Mouse (Mus musculus): Measurements from ENCODE around the gene Gm49395. TPM values are rescaled to one million over a fixed set of nuclear protein-coding genes. Genes with fewer than 3 reads are reported as not detected.

Gene Gm49395
- polyA plus RNA-seq, 1 experiment: 6.2 TPM

- H3K4me3 ChIP-seq (ENCODE audit: insufficient read depth, low read depth, low read length): no peak overlapping the region
- H3K4me1 ChIP-seq (ENCODE audit: control insufficient read depth, insufficient read depth, insufficient read length, low read length): peaks cover 6% of the 10 kb centered on the region
- H3K27ac ChIP-seq (replicated peaks; ENCODE audit: low read depth, low read length): no peak overlapping the region
Measured at GRCm38 (mm10) chr13:115050660-115051559, 50.8 kb downstream of the Gm49395 start.

GRCm38 (mm10) chr13:115042652-115043051 lies 59.1 kb downstream of the Gm49395 start:
- peaks cover 9% of the 10 kb centered on the region; the same call in 1 of the 2 replicates for H3K4me1 ChIP-seq (ENCODE audit: control insufficient read depth, insufficient read depth, insufficient read length, low read length)
- no peak overlapping the region for H3K27ac ChIP-seq (replicated peaks; ENCODE audit: low read depth, low read length)
- no peak overlapping the region for H3K4me3 ChIP-seq (ENCODE audit: insufficient read depth, low read depth, low read length)

- H3K27ac ChIP-seq (replicated peaks; ENCODE audit: low read depth, low read length): no peak overlapping the region
- no peak overlapping the region for H3K4me3 ChIP-seq (ENCODE audit: insufficient read depth, low read depth, low read length)
Measured at GRCm38 (mm10) chr13:115037304-115037703, 64.4 kb downstream of the Gm49395 start.

GRCm38 (mm10) chr13:115035387-115035786 lies 66.3 kb downstream of the Gm49395 start:
- H3K27ac ChIP-seq (replicated peaks; ENCODE audit: low read depth, low read length): no peak overlapping the region; the same call in 1 of the 2 replicates
- no peak overlapping the region for H3K4me3 ChIP-seq (ENCODE audit: insufficient read depth, low read depth, low read length)

More at GRCm38 (mm10) chr13:115037304-115037703, 64.4 kb downstream of the Gm49395 start:
- H3K4me1 ChIP-seq (ENCODE audit: control insufficient read depth, insufficient read depth, insufficient read length, low read length): peaks cover 7% of the 10 kb centered on the region

GRCm38 (mm10) chr13:115033135-115033534 lies 68.6 kb downstream of the Gm49395 start:
- H3K4me1 ChIP-seq (ENCODE audit: control insufficient read depth, insufficient read depth, insufficient read length, low read length): peaks cover 2% of the 10 kb centered on the region; the same call in 1 of the 2 replicates
- H3K4me3 ChIP-seq (ENCODE audit: insufficient read depth, low read depth, low read length): no peak overlapping the region
- no peak overlapping the region for H3K27ac ChIP-seq (replicated peaks; ENCODE audit: low read depth, low read length)

More at GRCm38 (mm10) chr13:115035387-115035786, 66.3 kb downstream of the Gm49395 start:
- peaks cover 2% of the 10 kb centered on the region; the same call in 1 of the 2 replicates for H3K4me1 ChIP-seq (ENCODE audit: control insufficient read depth, insufficient read depth, insufficient read length, low read length)

GRCm38 (mm10) chr13:115031177-115032000 lies 70.3 kb downstream of the Gm49395 start:
- H3K4me1 ChIP-seq (ENCODE audit: control insufficient read depth, insufficient read depth, insufficient read length, low read length): no peaks in the 10 kb centered on the region; the same call in 1 of the 2 replicates
- no peak overlapping the region for H3K27ac ChIP-seq (replicated peaks; ENCODE audit: low read depth, low read length)
- no peak overlapping the region for H3K4me3 ChIP-seq (ENCODE audit: insufficient read depth, low read depth, low read length)

GRCm38 (mm10) chr13:115025394-115025793 lies 76.3 kb downstream of the Gm49395 start:
- Histone ChIP-seq H3K27ac (replicated peaks; ENCODE audit: low read depth, low read length) (no peak overlapping the region), H3K4me3 (ENCODE audit: insufficient read depth, low read depth, low read length) (no peak overlapping the region), H3K4me1 (ENCODE audit: control insufficient read depth, insufficient read depth, insufficient read length, low read length) (peaks cover 5% of the 10 kb centered on the region; the same call in 1 of the 2 replicates)

- no peak overlapping the region for H3K27ac ChIP-seq (replicated peaks; ENCODE audit: low read depth, low read length)
Measured at GRCm38 (mm10) chr13:115022117-115022787, 79.5 kb downstream of the Gm49395 start.

GRCm38 (mm10) chr13:115021411-115021810 lies 80.3 kb downstream of the Gm49395 start:
- peaks cover 5% of the 10 kb centered on the region; the same call in 1 of the 2 replicates for H3K4me1 ChIP-seq (ENCODE audit: control insufficient read depth, insufficient read depth, insufficient read length, low read length)
- no peak overlapping the region for H3K4me3 ChIP-seq (ENCODE audit: insufficient read depth, low read depth, low read length)
- peak overlapping the region; percentile 60 for H3K27ac ChIP-seq (replicated peaks; ENCODE audit: low read depth, low read length)

More at GRCm38 (mm10) chr13:115022117-115022787, 79.5 kb downstream of the Gm49395 start:
- Histone ChIP-seq H3K4me3 (ENCODE audit: insufficient read depth, low read depth, low read length) (no peak overlapping the region), H3K4me1 (ENCODE audit: control insufficient read depth, insufficient read depth, insufficient read length, low read length) (peaks cover 5% of the 10 kb centered on the region; the same call in 1 of the 2 replicates)

GRCm38 (mm10) chr13:115020727-115021126 lies 81.0 kb downstream of the Gm49395 start:
- Histone ChIP-seq H3K4me1 (ENCODE audit: control insufficient read depth, insufficient read depth, insufficient read length, low read length) (peaks cover 5% of the 10 kb centered on the region; the same call in 1 of the 2 replicates), H3K27ac (replicated peaks; ENCODE audit: low read depth, low read length) (no peak overlapping the region), H3K4me3 (ENCODE audit: insufficient read depth, low read depth, low read length) (no peak overlapping the region)

- Histone ChIP-seq H3K27ac (replicated peaks; ENCODE audit: low read depth, low read length) (no peak overlapping the region), H3K4me3 (ENCODE audit: insufficient read depth, low read depth, low read length) (no peak overlapping the region), H3K4me1 (ENCODE audit: control insufficient read depth, insufficient read depth, insufficient read length, low read length) (peaks cover 5% of the 10 kb centered on the region; the same call in 1 of the 2 replicates)
Measured at GRCm38 (mm10) chr13:115017545-115017944, 84.2 kb downstream of the Gm49395 start.

GRCm38 (mm10) chr13:115011547-115011946 lies 90.2 kb downstream of the Gm49395 start:
- Histone ChIP-seq H3K27ac (replicated peaks; ENCODE audit: low read depth, low read length) (no peak overlapping the region), H3K4me1 (ENCODE audit: control insufficient read depth, insufficient read depth, insufficient read length, low read length) (peaks cover under 1% of the 10 kb centered on the region; the same call in 1 of the 2 replicates), H3K4me3 (ENCODE audit: insufficient read depth, low read depth, low read length) (no peak overlapping the region)

GRCm38 (mm10) chr13:115006213-115006835 lies 95.4 kb downstream of the Gm49395 start:
- Histone ChIP-seq H3K4me3 (ENCODE audit: insufficient read depth, low read depth, low read length) (no peak overlapping the region), H3K27ac (replicated peaks; ENCODE audit: low read depth, low read length) (no peak overlapping the region; the same call in 1 of the 2 replicates), H3K4me1 (ENCODE audit: control insufficient read depth, insufficient read depth, insufficient read length, low read length) (peaks cover 9% of the 10 kb centered on the region)

GRCm38 (mm10) chr13:115005342-115005741 lies 96.4 kb downstream of the Gm49395 start:
- Histone ChIP-seq H3K4me3 (ENCODE audit: insufficient read depth, low read depth, low read length) (no peak overlapping the region), H3K27ac (replicated peaks; ENCODE audit: low read depth, low read length) (no peak overlapping the region), H3K4me1 (ENCODE audit: control insufficient read depth, insufficient read depth, insufficient read length, low read length) (peaks cover 9% of the 10 kb centered on the region)

Measured in brown adipose tissue, adult 24 weeks (tissue).